Mouse (Mus musculus): ENCODE data around the gene Polr3h. TPM values are rescaled to one million over a fixed set of nuclear protein-coding genes. Genes with fewer than 3 reads are reported as not detected.

The Polr3h gene
- total RNA-seq (2012; rRNA removed) (59.3 and 64.9 TPM in 2 replicates), total RNA-seq (2014; rRNA removed) (40.5 and 40.7 TPM in 2 replicates), polyA plus RNA-seq (2012; ENCODE audit: insufficient read length, low read depth) (153 and 224 TPM in 2 replicates)

GRCm38 (mm10) chr15:81925760-81926445 is at the start of gene Polr3h:
Gene Polr3h (minus strand): TSS chr15:81926240.
- Histone ChIP-seq H3K9ac (ENCODE audit: insufficient read depth, low read depth) (peak within 1 kb of the TSS; percentile 57), H3K9me3 (replicated peaks; ENCODE audit: low read length) (no peaks in the 10 kb centered on the region), H3K4me2 (ENCODE audit: insufficient read depth, low read depth, poor library complexity, severe bottlenecking) (peak within 1 kb of the TSS; percentile 85), H3K79me2 (replicated peaks; ENCODE audit: control insufficient read depth, extremely low read depth, insufficient read depth, poor library complexity, severe bottlenecking) (peaks cover 27% of the 10 kb centered on the region), H3K4me3 (replicated peaks in 1 of 3; ENCODE audit: low read depth in 2 of 3, low read length in 2 of 3, poor library complexity in 1 of 3) (peak within 1 kb of the TSS; percentile 74 to 86 (median 76)), H3K27me3 (replicated peaks) (no peaks in the 10 kb centered on the region), H3K27ac (ENCODE audit: insufficient read depth, low read depth) (0 out of 2 replicates have a peak within 1 kb of the TSS, but pooled peaks have one; percentile 20), H3K36me3 (replicated peaks in 1 of 2; ENCODE audit: control insufficient read depth in 1 of 2, insufficient read depth in 1 of 2, low read length in 1 of 2) (peaks cover 9 to 33% of the 10 kb centered on the region in 2 experiments), H3K4me1 (ENCODE audit: control insufficient read depth in 1 of 2, insufficient read depth in 2 of 2) (peaks cover 22 to 60% of the 10 kb centered on the region in 2 experiments)
- in situ Hi-C loops (cut with MboI; ENCODE audit: low pct_ligation_motif_present, low pct_unique_long_range_greater_than_20kb, low sequenced_read_pairs) (no loop called here), dilution Hi-C loops (cut with MboI; ENCODE audit: extremely low pct_ligation_motif_present, extremely low pct_unique_long_range_greater_than_20kb, low sequenced_read_pairs) (no loop called here)
- TF ChIP-seq EP300 (IDR thresholded peaks at IDR 0.05; ENCODE audit: low read length) (no peak), E2F4 (IDR thresholded peaks at IDR 0.05; ENCODE audit: insufficient replicate concordance, low read depth, low read length) (no peak), IRF4 (IDR thresholded peaks at IDR 0.05; ENCODE audit: low read depth, low read length) (no peak), NELFE (IDR thresholded peaks at IDR 0.05; ENCODE audit: low read depth, low read length) (peak; percentile 55; the same call in 1 of the 2 replicates), TCF12 (IDR thresholded peaks at IDR 0.05; ENCODE audit: low read depth, low read length) (peak; percentile 64; the same call in 1 of the 2 replicates), POLR2A (IDR thresholded peaks at IDR 0.05; ENCODE audit: low read depth, low read length) (peak; percentile 91), CHD2 (IDR thresholded peaks at IDR 0.05; ENCODE audit: low read length) (peak; percentile 96), ETS1 (conservative IDR thresholded peaks at IDR 0.05; ENCODE audit: low read depth, low read length) (no peak), ZMIZ1 (IDR thresholded peaks at IDR 0.05; ENCODE audit: low read depth, low read length) (no peak), ELF1 (IDR thresholded peaks at IDR 0.05; ENCODE audit: low read depth, low read length) (peak; percentile 92), MAX (IDR thresholded peaks at IDR 0.05; ENCODE audit: low read length) (peak; percentile 96), RCOR1 (conservative IDR thresholded peaks at IDR 0.05; ENCODE audit: low read depth, low read length) (no peak), JUND (conservative IDR thresholded peaks at IDR 0.05; ENCODE audit: low read depth, low read length) (no peak), SIN3A (IDR thresholded peaks at IDR 0.05; ENCODE audit: low read length) (peak; percentile 85), CTCF (conservative IDR thresholded peaks at IDR 0.05 in 1 of 2, IDR thresholded peaks at IDR 0.05 in 1 of 2; ENCODE audit: low read depth in 2 of 2, low read length in 2 of 2) (no peak), NRF1 (IDR thresholded peaks at IDR 0.05; ENCODE audit: low read depth, low read length) (peak; percentile 23; the same call in 1 of the 2 replicates), MEF2A (IDR thresholded peaks at IDR 0.05; ENCODE audit: borderline replicate concordance, low read depth, low read length) (peak; percentile 33; the same call in 1 of the 2 replicates), MAZ (IDR thresholded peaks at IDR 0.05; ENCODE audit: low read depth, low read length) (peak; percentile 63; the same call in 1 of the 2 replicates), MXI1 (IDR thresholded peaks at IDR 0.05; ENCODE audit: low read depth, low read length) (peak; percentile 97), BHLHE40 (IDR thresholded peaks at IDR 0.05; ENCODE audit: low read depth, low read length) (peak; percentile 65), HCFC1 (IDR thresholded peaks at IDR 0.05; ENCODE audit: low read depth, low read length) (peak; percentile 74), MYC (IDR thresholded peaks at IDR 0.05; ENCODE audit: low read depth, low read length) (peak; percentile 93), UBTF (IDR thresholded peaks at IDR 0.05; ENCODE audit: low read depth, low read length) (no peak), CHD1 (IDR thresholded peaks at IDR 0.05; ENCODE audit: low read depth, low read length) (no peak), TBP (conservative IDR thresholded peaks at IDR 0.05; ENCODE audit: low read depth, low read length) (0 out of 2 replicates have a peak, but pooled peaks have one; percentile 33), POLR2AphosphoS2 (IDR thresholded peaks at IDR 0.05; ENCODE audit: low read depth, low read length) (no peak), RAD21 (IDR thresholded peaks at IDR 0.05; ENCODE audit: low read depth, low read length) (no peak), ZC3H11A (IDR thresholded peaks at IDR 0.05; ENCODE audit: low read depth, low read length) (no peak), USF1 (IDR thresholded peaks at IDR 0.05; ENCODE audit: low read depth, low read length) (no peak), ZNF384 (IDR thresholded peaks at IDR 0.05; ENCODE audit: low read depth, low read length) (no peak), JUN (IDR thresholded peaks at IDR 0.05; ENCODE audit: insufficient read depth, low read depth, low read length) (no peak), ZKSCAN1 (IDR thresholded peaks at IDR 0.05; ENCODE audit: borderline replicate concordance, low read depth, low read length) (no peak), SMC3 (IDR thresholded peaks at IDR 0.05; ENCODE audit: low read depth, low read length) (no peak), PAX5 (IDR thresholded peaks at IDR 0.05; ENCODE audit: low read length) (no peak), MAFK (IDR thresholded peaks at IDR 0.05; ENCODE audit: insufficient replicate concordance, low read length) (no peak), GABPA (IDR thresholded peaks at IDR 0.05; ENCODE audit: insufficient replicate concordance, low read depth, low read length) (no peak), USF2 (conservative IDR thresholded peaks at IDR 0.05; ENCODE audit: low read depth, low read length) (no peak), KAT2A (IDR thresholded peaks at IDR 0.05; ENCODE audit: insufficient replicate concordance, low read length) (no peak)
- DNase-seq (ENCODE audit: extremely low read depth), result peak; percentile 97

All from CH12.LX (cell line).